Mouse (Mus musculus): ENCODE measurements around the gene Sf3b3.
"Not testable (repeated sequence)": the region's sequence is repeated elsewhere in the genome, so short reads cannot be mapped to it uniquely, and the experiment has no call there.

The Sf3b3 gene

DNA sequence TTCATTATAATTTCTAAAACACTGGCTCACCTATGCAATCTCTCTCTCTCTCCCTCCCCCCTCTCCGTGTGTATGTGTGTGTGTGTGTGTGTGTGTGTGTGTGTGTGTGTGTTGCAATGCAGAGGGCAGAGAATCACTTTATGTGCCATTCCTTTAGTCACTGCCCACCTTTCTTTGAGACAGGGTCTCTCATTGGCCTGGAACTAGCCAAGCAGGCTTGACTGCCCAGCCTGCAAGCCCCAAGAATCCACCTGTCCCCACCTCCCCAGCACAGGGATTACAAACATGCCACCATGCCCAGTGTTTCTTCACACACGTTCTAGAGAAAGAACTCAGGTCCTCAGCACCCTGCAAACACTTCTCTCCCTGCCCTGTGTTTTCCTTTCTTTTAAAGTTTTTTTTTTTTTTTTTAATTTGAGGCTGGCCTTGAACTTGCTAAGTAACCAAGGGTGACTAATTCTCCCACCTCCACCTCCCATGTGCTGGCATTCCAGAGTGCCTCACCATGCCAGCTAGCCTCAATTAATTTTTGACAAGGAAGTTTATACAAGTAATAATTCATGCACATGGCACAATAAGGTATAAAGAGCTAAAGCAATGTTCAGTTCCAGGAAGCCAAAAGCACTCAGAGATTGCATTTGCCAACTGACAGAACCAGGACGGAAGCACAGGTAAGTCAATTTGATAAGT, 41.6 kb downstream of the Sf3b3 start:
- DNase-seq: no peak

DNA sequence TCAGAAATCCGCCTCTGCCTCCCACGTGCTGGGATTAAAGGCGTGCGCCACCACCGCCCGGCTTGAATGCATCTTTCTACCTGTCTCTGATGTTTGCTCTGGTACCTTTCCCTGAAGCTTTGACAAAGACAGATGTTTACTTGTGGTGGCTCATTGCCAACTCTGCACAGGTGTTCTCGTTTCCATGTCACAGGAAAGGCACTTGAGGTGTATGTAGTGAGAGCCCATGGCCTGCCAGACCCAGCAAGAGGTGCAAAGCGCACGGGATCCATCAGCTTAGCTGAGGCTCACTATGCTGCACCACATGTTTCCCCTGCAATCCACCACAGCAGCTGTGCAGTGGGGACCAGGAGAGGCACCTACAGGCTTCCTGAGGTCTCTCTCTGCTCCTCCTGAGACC, 42.7 kb downstream of the Sf3b3 start:
- no peak for DNase-seq

DNA sequence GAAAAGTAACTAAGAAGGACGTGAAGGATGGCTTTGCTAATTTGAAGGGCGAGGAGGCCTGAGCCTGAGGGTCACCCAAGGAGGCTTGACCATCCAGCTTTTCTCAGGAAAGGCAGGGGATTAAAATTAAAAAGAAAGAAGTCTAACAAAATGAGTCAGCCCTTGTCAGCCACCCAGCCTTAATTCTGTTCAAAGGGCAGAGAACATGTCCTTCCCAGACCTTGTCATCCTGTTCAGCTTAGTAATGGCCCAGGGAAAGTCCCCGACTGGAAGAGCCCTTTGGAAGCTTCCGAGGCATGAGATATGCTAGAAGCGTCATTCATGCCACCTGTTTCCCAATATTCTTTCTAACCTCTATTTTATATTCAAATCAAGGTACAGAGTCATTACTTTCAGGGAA, 43.6 kb downstream of the Sf3b3 start:
- DNase-seq: no peak

DNA sequence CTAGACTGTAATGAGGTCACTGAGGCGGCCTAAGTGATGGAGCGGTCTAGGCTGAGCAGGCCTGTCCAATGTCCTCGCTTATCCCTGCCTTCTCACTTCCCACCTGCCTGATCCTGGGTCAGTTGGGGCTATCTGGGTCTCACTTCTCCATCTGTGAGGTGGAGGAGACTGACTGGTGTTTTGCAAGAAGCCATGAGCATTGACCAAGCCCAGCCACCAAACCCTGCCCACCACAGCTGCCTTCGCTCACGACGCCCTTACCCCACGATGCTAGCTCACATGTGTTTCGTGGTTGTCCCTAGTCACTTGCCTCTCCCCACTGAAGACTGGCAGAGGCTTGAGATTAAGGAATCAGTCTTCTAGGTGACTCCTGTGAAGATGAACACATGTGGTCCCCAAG, 49.5 kb downstream of the Sf3b3 start:
- DNase-seq: no peak

DNA sequence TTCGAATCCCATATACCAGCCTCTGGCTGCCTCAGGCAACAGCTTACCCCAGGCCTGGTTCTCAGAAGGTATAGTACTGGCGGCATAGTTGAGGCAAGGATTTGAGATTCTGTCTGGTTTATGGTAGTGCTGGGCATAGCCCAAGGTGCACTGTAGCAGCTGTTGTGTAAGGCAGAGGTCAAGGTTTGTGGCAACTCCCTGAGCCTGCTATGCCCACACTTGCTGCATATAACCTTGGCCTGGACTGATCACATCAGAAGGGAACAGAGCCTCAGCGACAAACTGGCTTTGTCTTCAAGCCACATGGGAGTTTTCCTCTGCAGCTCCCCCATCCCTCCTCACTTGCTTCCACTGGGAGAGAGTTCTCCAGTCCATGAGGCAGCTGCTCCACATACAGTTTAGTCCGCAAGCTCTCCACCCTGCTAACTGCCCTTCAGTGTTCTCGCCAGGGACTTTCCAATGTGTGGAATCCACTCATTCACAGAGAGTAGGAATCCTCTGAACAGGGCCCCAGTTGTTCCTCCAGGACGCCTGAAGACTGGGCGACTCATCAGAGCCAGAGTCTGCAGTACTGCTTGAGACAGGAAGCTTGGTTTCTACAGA, 52.1 kb downstream of the Sf3b3 start:
- no peak for DNase-seq

DNA sequence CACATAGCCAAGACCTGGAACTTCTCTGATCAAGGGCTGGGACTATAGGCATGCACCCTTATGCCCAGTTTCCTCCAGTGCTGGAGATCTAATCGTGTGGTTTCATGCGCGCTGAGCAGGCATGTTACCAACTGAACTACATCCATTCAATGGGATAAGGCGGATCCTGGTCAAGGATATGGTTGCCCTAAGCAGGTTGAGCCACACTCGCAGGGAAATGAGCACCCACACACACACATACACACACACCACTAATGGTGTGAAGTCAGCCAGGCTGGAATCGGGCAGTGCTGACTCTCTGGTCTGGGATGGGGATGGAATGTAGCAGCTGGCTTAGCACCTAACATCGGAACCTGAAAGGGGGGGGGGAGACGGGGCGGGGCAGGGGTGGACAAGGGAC, 52.7 kb downstream of the Sf3b3 start:
- DNase-seq: no peak

DNA sequence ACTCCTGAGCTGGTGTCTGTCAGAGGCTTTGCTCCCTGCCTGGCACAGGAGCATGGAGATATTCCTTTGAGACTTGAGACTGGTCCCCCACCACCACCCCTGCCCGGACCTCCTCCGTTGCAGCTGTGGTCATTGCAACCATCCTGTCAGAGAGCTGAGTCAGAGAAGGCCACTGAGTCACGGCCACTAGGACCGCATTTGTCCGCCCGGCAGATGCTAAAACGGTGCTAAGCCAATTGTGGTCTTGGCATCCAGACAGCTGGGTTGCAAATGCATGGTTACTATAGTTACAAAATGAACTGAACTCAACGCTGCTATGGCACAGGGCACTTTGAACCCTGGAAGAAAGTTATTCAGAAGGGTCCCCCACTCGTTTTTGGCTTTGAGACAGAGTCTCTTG, 53.1 kb downstream of the Sf3b3 start:
- no peak for DNase-seq

DNA sequence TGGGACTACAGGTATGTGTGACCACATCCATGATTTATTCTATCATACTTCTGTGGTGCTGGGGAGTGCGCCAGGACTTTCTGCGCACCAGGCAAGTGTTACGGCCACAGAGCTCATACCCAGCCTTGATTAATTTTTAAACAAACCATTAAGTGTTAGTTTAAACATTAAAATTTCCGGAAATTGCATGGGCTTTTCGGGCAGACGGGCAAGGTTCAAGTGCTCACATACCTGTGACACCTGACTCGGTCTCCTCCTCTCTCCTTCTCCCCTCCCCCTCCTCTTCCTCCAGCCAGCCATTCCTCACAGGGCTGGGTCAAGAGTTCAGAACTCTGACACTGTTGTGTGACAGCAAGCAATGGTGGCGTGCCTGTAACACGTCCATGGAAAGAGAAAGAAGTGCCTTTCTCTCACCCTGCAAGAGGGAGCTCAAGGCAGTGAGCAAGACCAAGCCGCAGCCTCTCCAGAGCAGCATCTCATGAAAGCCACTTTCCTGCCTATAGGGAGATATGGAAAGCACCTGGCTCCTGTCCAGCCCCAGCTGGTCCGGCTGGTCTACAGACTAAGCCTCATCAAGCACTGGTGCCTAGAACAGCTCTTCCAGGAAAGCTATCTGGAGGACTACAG, 53.9 kb downstream of the Sf3b3 start:
- DNase-seq: peak; percentile 67

DNA sequence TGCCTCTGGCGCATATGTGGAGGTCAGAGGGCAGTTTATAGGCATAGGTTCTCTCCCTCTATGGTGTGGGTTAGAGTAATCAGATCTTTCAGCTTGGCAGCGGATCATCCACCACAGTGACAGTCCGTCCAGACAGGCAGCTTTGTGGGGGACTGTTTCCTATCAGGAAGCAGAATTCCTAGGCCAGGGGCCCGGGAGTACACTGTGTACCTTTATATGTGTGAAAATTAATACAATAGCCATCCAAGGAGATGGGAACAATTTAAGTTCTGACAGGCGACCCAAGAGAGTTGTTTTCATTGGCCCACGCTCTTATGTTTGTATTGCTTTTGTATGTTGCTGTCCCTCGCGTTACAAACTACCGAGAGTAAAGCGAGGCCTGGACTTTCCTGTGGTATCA, 55.4 kb downstream of the Sf3b3 start:
- no peak for DNase-seq

DNA sequence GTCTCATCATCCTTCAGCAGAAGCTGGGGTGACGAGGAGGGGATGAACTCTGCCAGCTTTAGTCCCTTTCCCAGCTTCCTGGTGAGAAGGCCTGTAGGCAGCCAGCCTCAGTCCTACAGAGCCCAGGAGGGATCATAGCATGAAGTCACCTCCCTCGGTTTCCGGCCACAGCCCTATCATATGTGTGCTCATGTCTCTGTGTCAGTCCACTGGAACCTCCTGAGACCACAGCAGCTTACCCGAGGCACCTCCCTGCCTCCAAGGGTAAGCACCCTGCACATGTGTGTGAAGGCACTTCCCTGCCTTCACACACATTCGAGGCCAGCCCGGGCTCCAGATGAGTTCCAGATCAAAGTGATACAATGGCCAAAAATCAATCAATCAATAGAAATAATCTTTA, 56.3 kb downstream of the Sf3b3 start:
- DNase-seq: no peak

DNA sequence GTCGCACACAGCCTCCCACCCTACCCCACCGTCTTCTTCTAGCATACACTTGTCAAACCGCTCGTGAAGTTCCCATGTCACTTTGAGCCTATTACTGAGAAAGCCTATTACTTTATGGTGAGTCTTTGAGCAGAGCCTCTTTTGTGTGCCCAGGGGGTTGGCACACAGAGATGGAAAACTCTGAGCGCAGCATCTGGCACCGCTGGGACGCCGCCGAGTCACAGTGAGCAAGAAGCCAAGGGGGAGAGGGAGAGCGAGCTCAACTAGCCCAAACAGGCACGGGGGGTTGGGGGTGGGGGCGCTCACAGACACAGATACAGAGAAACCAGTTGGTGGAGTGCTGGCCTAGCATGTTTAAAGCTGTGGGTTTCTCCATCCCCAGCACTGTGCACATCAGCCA, 57.0 kb downstream of the Sf3b3 start:
- no peak for DNase-seq

DNA sequence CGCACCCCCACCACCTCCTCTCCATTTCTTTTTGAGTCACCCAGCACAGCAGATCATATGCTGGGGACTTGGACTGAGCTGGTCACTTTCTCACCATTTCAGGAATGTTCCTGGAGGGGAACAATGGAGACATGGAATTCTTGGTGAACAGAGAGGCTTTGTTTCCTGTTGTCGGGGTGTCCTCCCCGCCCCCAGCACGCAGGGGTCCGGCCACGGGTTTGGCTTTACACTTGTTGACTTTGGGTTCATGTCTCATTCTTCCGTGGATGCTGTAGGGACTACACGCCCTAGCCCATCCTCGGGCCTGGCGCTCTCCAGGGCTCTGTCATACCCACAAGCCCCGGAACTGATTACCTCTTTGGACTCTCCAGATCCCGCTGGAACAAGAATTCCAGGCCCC, 57.6 kb downstream of the Sf3b3 start:
- DNase-seq: no peak

DNA sequence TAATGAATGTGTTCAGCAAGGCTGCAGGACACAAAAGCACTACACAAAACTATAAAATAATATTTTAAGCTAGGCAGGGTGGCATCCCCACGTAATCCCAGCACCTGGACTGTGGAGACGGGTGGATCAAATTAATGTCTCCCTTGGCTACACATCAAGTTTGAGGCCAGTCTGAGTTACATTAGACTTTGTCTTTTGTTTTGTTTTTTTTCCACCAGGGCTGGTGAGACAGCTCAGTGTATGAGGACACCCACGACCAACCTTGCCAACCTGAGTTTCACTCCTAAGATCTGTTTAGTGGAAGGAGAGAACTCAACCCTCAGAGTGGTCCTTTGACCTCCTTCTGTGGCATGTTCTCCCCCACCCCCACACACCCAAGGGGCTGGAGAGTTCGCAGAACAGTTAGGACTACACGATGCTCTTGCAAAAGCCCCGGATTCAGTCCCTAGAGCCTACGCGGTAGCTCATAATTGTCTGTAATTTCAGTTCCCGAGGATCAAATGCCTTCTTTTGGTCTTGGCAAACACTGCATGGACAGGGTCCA, 59.1 kb downstream of the Sf3b3 start:
- DNase-seq: no peak

DNA sequence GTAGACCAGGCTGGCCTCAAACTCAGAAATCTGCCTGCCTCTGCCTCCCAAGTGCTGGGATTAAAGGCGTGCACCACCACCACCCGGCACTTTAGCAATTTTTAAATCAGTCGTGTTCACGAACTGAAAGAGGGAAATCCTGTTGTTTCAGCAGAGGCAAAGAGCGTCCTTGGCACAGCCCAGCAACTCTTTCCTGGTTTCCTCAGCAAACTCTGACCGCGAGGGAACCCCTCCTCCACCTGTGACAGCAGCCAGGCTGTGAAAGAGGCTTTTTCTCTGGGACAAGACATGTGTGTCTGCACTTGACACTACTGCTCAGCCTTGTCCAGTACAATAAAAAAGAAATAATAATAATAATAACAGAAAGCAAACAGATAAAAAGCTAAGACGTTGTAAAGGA, 59.7 kb downstream of the Sf3b3 start:
- no peak for DNase-seq

DNA sequence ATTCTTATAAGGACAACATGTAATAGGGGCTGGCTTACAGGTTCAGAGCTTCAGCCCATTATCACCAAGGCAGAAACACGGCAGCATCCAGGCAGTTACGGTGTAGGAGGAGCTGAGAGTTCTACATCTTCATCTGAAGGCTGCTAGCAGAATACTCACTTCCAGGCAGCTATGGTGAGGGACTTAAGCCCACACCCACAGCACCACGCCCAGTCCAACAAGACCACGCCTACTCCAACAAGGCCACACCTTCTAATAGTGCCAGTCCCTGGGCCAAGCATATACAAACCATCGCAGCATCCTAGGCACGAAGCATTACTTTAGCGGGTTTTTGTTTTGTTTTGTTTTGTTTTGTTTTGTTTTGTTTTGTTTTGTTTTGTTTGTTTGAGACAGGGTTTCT, 60.1 kb downstream of the Sf3b3 start:
- DNase-seq: not testable (repeated sequence)

DNA sequence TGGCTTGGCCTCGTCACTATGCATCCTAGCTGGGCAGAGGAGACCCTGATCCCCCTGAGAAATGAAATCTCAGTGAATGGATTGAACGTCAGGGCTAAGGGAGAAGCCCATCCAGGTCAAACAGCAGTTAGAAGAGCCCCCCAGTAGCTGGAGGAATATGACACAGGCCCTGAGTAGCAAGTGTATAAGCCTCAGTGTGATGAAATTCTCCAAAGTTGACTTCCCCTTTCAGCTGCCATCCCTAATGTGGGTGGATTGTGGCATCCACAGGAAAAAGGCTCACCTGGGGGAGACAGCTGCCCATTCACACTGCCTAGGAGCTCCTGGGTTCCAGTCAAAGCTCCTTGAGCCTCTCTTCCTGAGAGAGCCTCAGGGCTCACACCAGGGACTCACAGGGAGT, 61.2 kb downstream of the Sf3b3 start:
- DNase-seq: no peak

DNA sequence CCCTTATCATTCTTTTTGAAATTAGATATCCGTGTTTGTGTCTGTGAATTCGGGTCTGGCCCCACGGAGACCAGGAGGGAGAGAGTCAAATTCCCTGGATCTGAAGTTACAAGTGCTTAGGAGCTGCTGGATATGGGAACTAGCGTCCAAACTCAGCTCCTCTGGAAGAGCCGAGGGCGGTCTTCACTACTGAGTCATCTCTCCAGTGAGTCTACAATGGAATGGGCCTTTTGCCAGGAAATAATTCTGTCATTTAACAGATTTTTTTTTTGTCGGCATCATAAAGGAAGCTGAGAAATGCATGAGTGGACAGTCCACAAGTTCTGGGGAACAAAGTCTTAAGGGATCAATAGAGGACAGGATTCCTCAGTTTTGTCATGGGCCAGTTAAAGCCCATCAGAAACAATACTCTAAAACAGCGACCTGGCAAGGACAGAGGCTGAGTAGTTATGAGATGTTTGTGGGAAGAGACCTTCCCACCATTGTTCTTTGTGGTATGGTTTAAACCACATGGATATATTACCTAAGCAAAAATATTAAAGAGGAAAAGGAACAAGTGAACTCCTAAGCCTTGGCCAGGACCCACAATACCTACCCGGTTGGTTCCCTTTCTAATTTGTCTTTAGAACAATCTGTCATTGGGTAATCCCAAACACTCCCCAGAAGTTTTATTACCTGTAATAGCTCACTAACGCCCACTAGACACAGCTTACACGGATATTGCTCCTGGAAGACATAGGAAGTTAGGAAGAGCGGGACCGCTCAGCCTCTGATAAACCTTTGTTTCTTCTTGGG, 66.5 kb downstream of the Sf3b3 start:
- no peak for DNase-seq

DNA sequence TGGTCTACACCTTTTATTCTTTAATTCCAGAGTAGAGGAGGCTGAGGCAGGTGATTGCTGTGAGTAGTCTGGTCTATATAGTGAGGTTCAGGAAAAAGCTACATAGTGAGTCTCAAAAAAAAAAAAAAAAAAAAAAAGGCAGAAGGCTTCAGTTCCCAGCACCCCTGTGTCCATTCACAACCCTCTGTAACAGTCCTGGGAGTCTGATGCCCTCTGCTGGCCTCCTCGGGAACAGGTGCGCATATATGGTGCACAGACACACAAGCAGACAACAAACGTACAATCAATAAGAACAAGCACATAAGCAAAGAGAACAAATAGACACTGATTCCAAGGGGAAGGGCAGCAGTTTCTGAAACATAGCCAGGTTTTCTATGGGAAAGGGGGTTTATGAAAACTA, 70.3 kb downstream of the Sf3b3 start:
- DNase-seq: no peak

DNA sequence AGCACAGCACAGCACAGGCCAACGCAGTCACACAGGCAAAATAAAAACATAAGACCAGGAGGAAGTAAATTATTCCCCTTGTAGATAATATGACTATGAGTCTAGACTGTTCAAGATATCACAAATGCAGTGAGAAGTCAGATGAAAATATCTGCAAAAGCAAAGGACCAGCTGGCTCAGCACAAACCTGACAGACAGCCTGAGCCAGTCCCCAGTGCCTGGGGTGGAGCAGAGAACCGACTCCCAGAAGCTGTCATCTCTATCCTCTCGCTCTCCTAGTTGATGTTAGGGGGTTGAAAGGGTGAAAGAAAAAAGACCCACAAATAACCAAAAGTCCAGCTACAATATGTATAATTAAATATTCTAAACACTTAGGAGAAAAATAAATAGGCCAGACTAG, 70.9 kb downstream of the Sf3b3 start:
- no peak for DNase-seq

DNA sequence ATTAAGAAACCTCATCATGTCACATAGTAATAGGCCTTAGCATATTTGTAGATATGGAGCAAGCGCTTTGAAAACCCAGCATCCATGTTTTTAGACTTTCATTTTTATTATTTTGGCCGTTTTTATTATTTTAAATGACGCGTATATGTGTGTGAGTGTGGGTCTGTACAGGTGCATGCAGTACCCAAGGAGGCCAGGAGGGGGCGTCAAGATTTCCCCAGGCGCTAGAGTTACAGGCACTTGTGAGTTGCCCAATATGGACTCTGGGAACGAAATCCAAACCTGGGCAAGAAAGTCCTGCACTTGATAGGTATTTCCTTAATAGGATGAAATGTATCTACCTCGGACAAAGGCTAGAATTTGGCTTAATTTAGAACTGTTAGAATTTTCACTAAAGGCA, 71.3 kb downstream of the Sf3b3 start:
- DNase-seq: no peak

DNA sequence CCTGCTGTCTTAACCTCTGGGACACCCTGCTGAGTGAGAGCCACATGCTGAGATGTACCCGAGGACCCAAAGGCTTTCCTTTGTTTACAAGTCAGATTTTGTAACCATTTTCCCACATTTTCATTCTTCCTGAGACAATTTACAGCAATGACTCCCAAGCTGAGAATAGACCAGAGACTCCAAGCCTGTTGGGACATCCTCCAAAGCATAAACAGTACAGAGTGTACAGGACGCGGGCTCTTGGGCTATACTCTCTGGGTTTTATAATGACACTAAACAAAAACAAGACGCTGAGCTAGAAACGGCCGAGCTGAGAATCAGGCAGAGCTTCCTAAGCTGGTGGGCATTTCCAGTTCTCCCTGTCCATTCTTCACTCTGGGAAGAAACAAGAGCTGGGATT, 71.9 kb downstream of the Sf3b3 start:
- DNase-seq: no peak

DNA sequence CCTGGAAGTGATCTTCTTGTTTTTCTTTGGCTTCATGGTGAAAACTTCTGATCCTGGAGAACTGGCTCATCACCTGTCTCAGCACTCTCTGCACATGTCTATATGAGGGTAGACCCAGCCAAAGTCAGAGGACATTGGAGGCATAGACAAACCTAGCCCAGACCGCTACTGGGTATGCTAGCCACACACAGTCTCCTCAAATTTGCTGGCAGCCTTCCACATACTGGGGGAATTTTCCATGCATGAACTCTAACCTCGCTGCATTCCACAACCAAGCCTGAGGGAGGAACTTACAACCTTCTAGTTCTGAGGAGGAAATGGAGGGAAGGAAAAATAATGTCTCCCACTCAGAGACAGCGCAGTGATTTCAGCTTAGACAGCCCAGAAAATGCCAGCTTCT, 72.5 kb downstream of the Sf3b3 start:
- DNase-seq: peak; percentile 44

DNA sequence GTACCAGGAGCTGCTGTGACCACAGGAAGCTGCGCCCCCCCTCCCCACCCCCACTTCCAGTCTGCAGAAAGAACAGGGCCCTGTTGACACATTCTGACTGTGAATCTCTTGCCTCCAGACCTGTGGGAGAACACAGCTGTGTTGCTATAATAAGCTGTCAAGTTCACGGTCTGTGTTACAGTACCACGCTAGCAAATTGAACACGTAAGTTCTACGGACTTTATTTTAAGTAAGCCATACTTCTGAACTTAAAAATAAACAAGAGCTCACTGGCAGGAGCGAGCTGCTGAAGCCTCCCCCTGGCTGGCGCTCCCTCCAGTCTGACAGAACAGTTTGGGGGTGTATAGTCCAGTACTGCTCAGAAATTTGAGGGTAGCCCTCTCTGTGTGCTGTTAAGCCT, 74.1 kb downstream of the Sf3b3 start:
- DNase-seq: no peak

DNA sequence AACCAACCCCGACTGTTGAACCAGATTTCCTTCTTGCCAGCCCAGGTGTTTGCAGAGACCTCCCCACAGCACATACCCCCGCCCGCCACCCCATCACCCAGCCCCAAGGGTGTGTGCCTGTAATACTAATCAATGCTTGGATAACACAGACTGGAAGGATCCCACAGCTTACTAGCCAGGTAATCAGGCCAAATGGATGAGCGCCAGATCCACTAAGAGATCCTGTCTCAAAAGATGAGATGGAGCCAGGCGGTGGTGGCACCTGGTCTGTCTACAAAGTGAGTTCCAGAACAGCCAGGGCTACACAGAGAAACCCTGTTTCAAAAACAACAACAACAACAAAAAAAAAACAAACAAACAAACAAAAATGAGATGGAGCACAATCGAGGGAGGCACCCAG, 79.3 kb downstream of the Sf3b3 start:
- DNase-seq: no peak

Data from lung, postnatal 14 days (tissue).